Mouse (Mus musculus) gastrocnemius, adult 8-10 months (tissue): Measurements from ENCODE around the gene Olfr968. TPM values are rescaled to one million over a fixed set of nuclear protein-coding genes. Genes with fewer than 3 reads are reported as not detected.

Source experiments
- DNase-seq, 2 experiments: peaks; one replicate each; pipeline ENCODE4 v3.0.0; 2022; ENCODE audit warnings: low spot score in 2 of 2
- total RNA-seq, 4 experiments: library from RNA; stranded (reverse); gene quantifications; 2 replicates each; pipeline ENCODE4 v1.2.4; 2022

Gene Olfr968
- total RNA-seq, result not detected

DNA sequence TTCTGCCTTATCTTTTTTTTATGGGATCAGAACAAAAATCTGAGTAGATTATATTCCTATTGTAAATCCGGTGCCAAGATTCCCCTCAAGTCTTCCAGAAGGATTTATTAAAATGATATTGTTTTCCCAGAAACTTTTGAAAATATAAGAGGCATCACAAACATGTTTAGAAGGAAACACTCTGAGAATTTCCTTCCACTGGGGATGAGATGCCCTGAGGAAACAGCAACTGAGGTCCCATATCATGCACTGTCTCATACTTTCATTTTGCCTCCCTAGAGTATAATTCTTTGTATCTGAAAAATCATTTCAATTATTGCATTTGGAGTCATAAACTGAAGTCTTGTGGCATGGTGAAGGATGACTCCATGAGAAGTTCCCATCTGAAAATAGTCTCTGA lies at the start of gene Olfr968:
Olfr968 (minus strand) TSS at position 101 of the 400 bp plus-strand sequence.
- no peak for DNase-seq

DNA sequence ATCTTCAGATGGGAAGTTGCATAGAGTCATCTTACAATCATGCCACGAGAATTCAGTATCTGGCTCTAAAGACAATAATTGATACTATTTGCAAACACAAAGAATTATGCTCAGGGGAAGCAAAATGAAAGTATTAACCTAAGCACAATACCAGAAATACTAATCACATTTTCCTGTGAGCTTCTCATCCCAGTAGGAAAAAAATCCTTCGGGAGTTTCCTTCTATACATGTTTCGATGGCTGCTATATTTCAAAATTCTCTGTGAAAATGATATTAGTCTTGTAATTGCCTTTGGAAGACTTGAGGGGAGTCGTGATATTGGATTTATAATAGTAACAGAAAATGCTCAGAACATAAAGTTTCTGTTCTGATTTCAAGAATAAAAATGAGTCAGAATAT lies 25.5 kb upstream of the Olfr968 start, which contains the start of gene Olfr970:
Olfr970 (plus strand) TSS at position 301 of the 400 bp plus-strand sequence.
- no peak for DNase-seq

DNA sequence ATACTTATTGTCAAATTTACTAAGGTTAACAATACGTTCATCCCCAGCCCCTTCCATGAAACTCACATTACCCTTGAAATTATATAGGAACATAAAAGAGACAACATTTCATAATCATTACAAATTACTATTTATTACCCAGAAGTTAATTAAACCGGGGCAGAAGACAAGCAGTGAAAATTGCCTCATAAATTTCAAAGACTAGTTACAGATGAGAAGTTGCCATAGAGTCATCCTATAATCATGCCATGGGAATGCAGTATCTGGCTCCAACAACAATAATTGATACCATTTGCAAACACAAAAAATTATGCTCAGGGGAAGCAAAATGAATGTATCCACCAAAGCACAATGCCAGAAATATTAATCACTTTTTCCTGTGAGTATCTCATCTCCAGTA lies 7.5 kb upstream of the Olfr968 start, which contains the start of gene Olfr969:
Olfr969 (plus strand) TSS at position 388 of the 400 bp plus-strand sequence.
- no peak for DNase-seq

DNA sequence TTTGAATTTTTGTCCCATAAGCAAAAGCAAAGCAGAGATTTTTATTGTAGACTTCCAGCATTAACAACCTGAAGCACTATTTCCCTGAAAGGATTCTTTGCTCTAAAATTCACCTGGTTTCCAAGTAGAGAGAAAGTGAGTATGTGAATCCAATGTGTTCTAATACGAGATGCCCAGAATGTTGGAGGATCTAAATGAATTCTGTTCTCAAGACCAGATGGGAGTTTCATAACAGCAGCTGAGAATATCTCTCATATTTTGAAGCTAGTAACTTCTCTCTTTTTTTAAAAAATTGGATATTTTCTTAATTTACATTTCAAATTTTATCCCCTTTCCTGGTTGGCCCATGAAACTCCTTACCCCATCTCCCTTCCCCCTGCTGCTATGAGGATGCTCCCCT lies 36.6 kb downstream of the Olfr968 start:
- no peak for DNase-seq

DNA sequence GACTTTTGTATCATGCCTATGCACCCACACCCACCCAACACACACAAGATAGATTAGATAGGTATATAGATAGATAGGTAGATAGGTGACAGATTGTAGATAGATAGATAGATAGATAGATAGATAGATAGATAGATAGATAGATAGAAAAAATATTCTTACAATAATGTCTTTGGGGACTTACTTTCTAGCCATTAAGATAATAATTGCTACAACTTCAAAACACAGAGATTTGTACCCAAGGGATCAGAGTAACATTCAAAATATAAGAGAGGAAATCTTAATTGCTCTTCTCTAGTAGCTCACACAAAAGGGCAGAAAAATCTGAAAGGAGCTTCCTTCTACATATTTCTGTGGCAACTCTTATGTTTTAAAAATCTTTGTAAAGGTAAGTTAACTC lies 37.1 kb downstream of the Olfr968 start, which contains the start of gene Olfr967:
Olfr967 (plus strand) TSS at position 301 of the 400 bp plus-strand sequence.
- no peak for DNase-seq

DNA sequence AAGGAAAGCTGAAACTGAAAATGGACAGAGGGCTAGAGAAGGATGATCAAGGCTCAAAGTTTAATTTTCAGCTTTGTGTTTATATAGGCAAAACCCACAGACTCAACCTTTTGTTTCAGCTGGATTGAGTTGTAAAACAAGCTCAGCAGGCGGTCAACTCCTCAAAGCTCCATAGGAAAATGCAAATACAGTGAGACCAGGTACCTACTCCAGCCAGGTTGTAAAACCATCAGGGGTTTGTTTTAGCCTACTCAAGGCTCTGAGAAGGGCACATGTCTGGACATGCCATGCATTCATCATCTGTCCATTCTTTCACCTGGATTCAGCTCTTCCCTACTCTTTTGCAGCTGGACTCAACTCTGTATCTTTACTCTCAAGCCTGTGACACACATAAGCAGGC lies 42.3 kb downstream of the Olfr968 start:
- no peak for DNase-seq

DNA sequence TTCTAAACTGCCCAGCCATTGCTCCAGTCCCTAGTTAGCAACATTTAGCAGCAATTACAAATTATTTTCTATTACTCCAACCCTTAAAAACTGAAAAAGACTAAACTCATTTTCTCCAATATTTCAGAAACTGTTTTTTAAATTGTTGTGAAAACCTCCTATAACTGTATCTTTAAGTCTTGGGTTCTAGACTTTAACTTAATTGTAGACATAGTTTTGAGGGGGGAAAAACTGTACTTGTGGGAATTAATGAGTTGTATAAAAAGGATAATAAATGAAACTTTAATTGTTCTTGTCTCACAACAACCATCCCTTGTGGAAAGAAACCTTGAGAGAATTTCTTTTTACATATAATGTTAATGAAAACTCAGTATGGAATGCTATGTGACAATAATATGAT lies 52.4 kb downstream of the Olfr968 start, which contains the start of gene Olfr150:
Olfr150 (plus strand) TSS at position 301 of the 400 bp plus-strand sequence.
- DNase-seq, result no peak

Other genes with a start within 250 kb of the Olfr968 start
- gene Olfr958, start 229.2 kb downstream of the Olfr968 start, total RNA-seq, result not detected
- not detected for gene Olfr959, start 207.7 kb downstream of the Olfr968 start, total RNA-seq
- under 1 TPM; 0.16 to 0.54 (median 0.34) TPM for gene AW551984, start 178.8 kb downstream of the Olfr968 start, total RNA-seq
- not detected for gene Olfr148, start 172.6 kb downstream of the Olfr968 start, total RNA-seq
- gene Olfr960, start 161.9 kb downstream of the Olfr968 start, total RNA-seq, result not detected
- gene Olfr961, start 138.2 kb downstream of the Olfr968 start, total RNA-seq, result not detected
- not detected for gene Olfr963, start 116.0 kb downstream of the Olfr968 start, total RNA-seq
- not detected for gene Olfr149, start 76.1 kb downstream of the Olfr968 start, total RNA-seq
- gene Olfr965, start 71.9 kb downstream of the Olfr968 start, total RNA-seq, result not detected
- not detected for gene Olfr150, start 52.3 kb downstream of the Olfr968 start, total RNA-seq
- gene Olfr967, start 37.0 kb downstream of the Olfr968 start, total RNA-seq, result not detected
- gene Olfr969, start 7.7 kb upstream of the Olfr968 start, total RNA-seq, result not detected
- gene Olfr970, start 25.6 kb upstream of the Olfr968 start, total RNA-seq, result not detected
- not detected for gene Olfr971, start 53.6 kb upstream of the Olfr968 start, total RNA-seq
- not detected for gene Olfr972, start 83.2 kb upstream of the Olfr968 start, total RNA-seq
- gene Olfr229, start 124.1 kb upstream of the Olfr968 start, total RNA-seq, result not detected
- gene Olfr974, start 154.2 kb upstream of the Olfr968 start, total RNA-seq, result not detected
- not detected for gene Olfr975, start 168.8 kb upstream of the Olfr968 start, total RNA-seq
- not detected for gene Olfr976, start 177.9 kb upstream of the Olfr968 start, total RNA-seq
- not detected for gene Olfr978, start 208.9 kb upstream of the Olfr968 start, total RNA-seq
- not detected for gene Olfr979, start 220.2 kb upstream of the Olfr968 start, total RNA-seq
- not detected for gene Olfr980, start 226.3 kb upstream of the Olfr968 start, total RNA-seq
- gene Olfr981, start 238.2 kb upstream of the Olfr968 start, total RNA-seq, result not detected